In the genomic region with DNA sequence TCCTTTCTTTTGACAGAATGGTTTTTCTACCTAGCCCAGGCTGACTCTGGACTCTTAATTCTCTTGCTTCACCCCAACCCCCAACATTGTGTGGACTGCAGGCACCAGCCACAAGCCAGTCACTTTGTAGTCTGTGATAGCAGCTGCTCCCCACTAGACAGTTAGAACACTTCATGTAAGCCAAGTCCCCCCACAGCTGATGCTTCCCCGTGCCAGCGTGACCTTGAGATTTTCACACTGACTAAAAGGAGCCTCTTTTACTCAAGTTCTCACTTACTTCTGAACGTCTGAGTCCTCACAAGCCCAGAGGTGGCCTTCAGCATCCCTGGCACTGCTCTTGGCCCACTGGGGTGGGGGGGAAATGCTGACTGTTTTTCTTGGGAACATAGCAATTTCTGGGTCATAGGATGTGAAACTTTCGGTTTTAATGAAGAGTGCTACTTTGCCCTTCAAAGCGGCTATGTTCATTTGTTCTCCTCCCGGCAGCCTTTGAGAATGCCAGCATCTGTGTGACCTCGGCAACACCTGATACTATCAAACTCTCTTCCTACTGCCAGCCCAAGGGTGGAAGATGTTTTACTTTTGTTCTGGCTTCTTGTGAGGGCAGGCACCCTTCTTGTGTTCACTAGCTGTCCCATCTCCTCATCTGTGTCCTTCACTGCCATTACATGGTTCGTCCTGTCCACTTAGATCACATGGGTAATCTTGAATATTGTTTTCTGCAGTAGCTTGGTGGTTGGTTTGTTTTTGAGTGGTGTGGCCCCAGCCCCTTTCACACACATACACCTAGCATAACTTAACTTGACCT, we compare ENCODE assay signal across 21 mouse cellular contexts.
DNase-seq lines count a peak whose midpoint lies in the region; ATAC-seq and TF ChIP-seq lines count a peak whose summit lies in the region.
"Had no signal": no experiment of that assay in that cellular context is flagged by ENCODE, and none has a peak within 500 bp of the region (broad histone marks: within the 10 kb centered on the region; RNA-seq: fewer than 3 reads in every experiment).

No protein-coding gene starts in this region.

- no peak for ATAC-seq in midbrain, postnatal 0 days (ENCODE audit: low FRiP score)
- no peak for ATAC-seq in midbrain, embryonic 11.5 days (ENCODE audit: low FRiP score)
- peak; percentile 74 for ATAC-seq in activated CD4-positive, CD25-positive, alpha-beta regulatory T cell, adult 4 months
- ATAC-seq in intestine, postnatal 0 days = no peak
- ATAC-seq: forebrain, embryonic 16.5 days; hindbrain, embryonic 16.5 days; liver, embryonic 12.5 days; midbrain, embryonic 16.5 days had no signal

- WGBS in midbrain, postnatal 0 days = 78% methylated on average over 8 of the region's 8 CpGs
- WGBS in midbrain, embryonic 11.5 days = 88% methylated on average over 8 of the region's 8 CpGs
- WGBS in olfactory bulb, adult 2 months = 71% methylated on average over 8 of the region's 8 CpGs
- 80% methylated on average over 8 of the region's 8 CpGs for WGBS in intestine, postnatal 0 days

- no peak for TF ChIP-seq CTCF in midbrain, postnatal 0 days (IDR thresholded peaks at IDR 0.05)
- TF ChIP-seq CTCF in olfactory bulb, adult 2 months (IDR thresholded peaks at IDR 0.05; ENCODE audit: insufficient read depth, low read depth, low read length) = no peak
- TF ChIP-seq CTCF in intestine, postnatal 0 days (IDR thresholded peaks at IDR 0.05; ENCODE audit: low read depth) = no peak

- TF ChIP-seq POLR2A in olfactory bulb, adult 2 months (IDR thresholded peaks at IDR 0.05; ENCODE audit: insufficient read depth, low read depth, low read length) = no peak

- H3K27me3 ChIP-seq in midbrain, postnatal 0 days (ENCODE audit: insufficient read depth, low read length) = no peaks in the 10 kb centered on the region
- H3K27me3 ChIP-seq in midbrain, embryonic 11.5 days (ENCODE audit: control insufficient read depth, insufficient read depth, low read length) = no peaks in the 10 kb centered on the region
- H3K27me3 ChIP-seq in intestine, postnatal 0 days (replicated peaks; ENCODE audit: control insufficient read depth, insufficient read depth, low read length) = no peaks in the 10 kb centered on the region
- H3K27me3 ChIP-seq: embryonic facial prominence, embryonic 12.5 days; heart, embryonic 12.5 days; limb, embryonic 12.5 days; liver, embryonic 12.5 days had no signal

- H3K9ac ChIP-seq in midbrain, postnatal 0 days (replicated peaks; ENCODE audit: low read length, poor library complexity, severe bottlenecking) = no peak overlapping the region
- H3K9ac ChIP-seq in midbrain, embryonic 11.5 days (ENCODE audit: low read length) = no peak overlapping the region
- H3K9ac ChIP-seq in intestine, postnatal 0 days (ENCODE audit: low read depth, low read length) = no peak overlapping the region
- H3K9ac ChIP-seq: embryonic facial prominence, embryonic 12.5 days; heart, embryonic 12.5 days; limb, embryonic 12.5 days; liver, embryonic 12.5 days had no signal

- H3K9me3 ChIP-seq in midbrain, postnatal 0 days (ENCODE audit: low read length) = no peaks in the 10 kb centered on the region
- no peaks in the 10 kb centered on the region for H3K9me3 ChIP-seq in midbrain, embryonic 11.5 days (ENCODE audit: control insufficient read depth, low read length)
- H3K9me3 ChIP-seq in intestine, postnatal 0 days (ENCODE audit: control insufficient read depth) = no peaks in the 10 kb centered on the region
- H3K9me3 ChIP-seq: embryonic facial prominence, embryonic 12.5 days; heart, embryonic 12.5 days; limb, embryonic 12.5 days; liver, embryonic 12.5 days had no signal

- H3K36me3 ChIP-seq in midbrain, postnatal 0 days (ENCODE audit: insufficient read depth, low read length) = 0 out of 2 replicates have a peak, but pooled peaks cover 3% of the 10 kb centered on the region
- H3K36me3 ChIP-seq in midbrain, embryonic 11.5 days (ENCODE audit: control insufficient read depth, insufficient read depth, low read length) = no peaks in the 10 kb centered on the region
- no peaks in the 10 kb centered on the region for H3K36me3 ChIP-seq in intestine, postnatal 0 days (ENCODE audit: control insufficient read depth, insufficient read depth)
- H3K36me3 ChIP-seq: embryonic facial prominence, embryonic 12.5 days; heart, embryonic 12.5 days; limb, embryonic 12.5 days; liver, embryonic 12.5 days had no signal

- H3K4me3 ChIP-seq in midbrain, postnatal 0 days (ENCODE audit: low read depth, low read length) = no peak overlapping the region
- no peak overlapping the region for H3K4me3 ChIP-seq in midbrain, embryonic 11.5 days (ENCODE audit: low read depth, low read length)
- no peak overlapping the region for H3K4me3 ChIP-seq in olfactory bulb, adult 2 months (ENCODE audit: insufficient read depth, low read depth, low read length)
- no peak overlapping the region for H3K4me3 ChIP-seq in intestine, postnatal 0 days (ENCODE audit: low read depth, low read length)
- H3K4me3 ChIP-seq: embryonic facial prominence, embryonic 12.5 days; erythroblast, embryonic 14.5 days; heart, embryonic 12.5 days; limb, embryonic 12.5 days; liver, embryonic 12.5 days had no signal

- DNase-seq in midbrain, postnatal 0 days (ENCODE audit: low spot score) = peak; percentile 38
- DNase-seq in midbrain, embryonic 11.5 days (ENCODE audit: low spot score, missing footprints) = no peak
- peak; percentile 63 to 75 for DNase-seq in thymus, postnatal 36 days
- DNase-seq in layer of hippocampus, adult 8-10 months (ENCODE audit: low spot score in 2 of 2) = no peak
- DNase-seq in lung, postnatal 4 days = no peak
- DNase-seq: cerebellum, adult 9-10 months; heart, postnatal 4 days; kidney, adult 8-10 months; kidney, postnatal 36 days; lung, adult 2 months had no signal

- no peak overlapping the region for H3K4me2 ChIP-seq in midbrain, postnatal 0 days (ENCODE audit: low read depth, low read length, poor library complexity, severe bottlenecking)
- H3K4me2 ChIP-seq in midbrain, embryonic 11.5 days = no peak overlapping the region
- H3K4me2 ChIP-seq in intestine, postnatal 0 days (replicated peaks; ENCODE audit: low read depth) = no peak overlapping the region
- H3K4me2 ChIP-seq: embryonic facial prominence, embryonic 12.5 days; heart, embryonic 12.5 days; limb, embryonic 12.5 days; liver, embryonic 12.5 days had no signal

- no peaks in the 10 kb centered on the region for H3K4me1 ChIP-seq in midbrain, postnatal 0 days (ENCODE audit: insufficient read depth, low read length)
- no peaks in the 10 kb centered on the region for H3K4me1 ChIP-seq in midbrain, embryonic 11.5 days (ENCODE audit: control insufficient read depth, insufficient read depth, low read length)
- H3K4me1 ChIP-seq in olfactory bulb, adult 2 months (ENCODE audit: control insufficient read depth, insufficient read depth, low read length) = no peaks in the 10 kb centered on the region
- H3K4me1 ChIP-seq in intestine, postnatal 0 days (replicated peaks; ENCODE audit: control insufficient read depth, insufficient read depth, low read length) = no peaks in the 10 kb centered on the region
- H3K4me1 ChIP-seq: embryonic facial prominence, embryonic 12.5 days; limb, embryonic 12.5 days; liver, embryonic 12.5 days had no signal

- no peak overlapping the region for H3K27ac ChIP-seq in midbrain, postnatal 0 days (ENCODE audit: low read depth, low read length)
- H3K27ac ChIP-seq in midbrain, embryonic 11.5 days (ENCODE audit: low read depth, low read length) = no peak overlapping the region
- H3K27ac ChIP-seq in olfactory bulb, adult 2 months (ENCODE audit: insufficient read depth, low read depth, low read length) = 0 out of 2 replicates have a peak overlapping the region, but pooled peaks have one; percentile 22
- no peak overlapping the region for H3K27ac ChIP-seq in intestine, postnatal 0 days (ENCODE audit: low read depth, low read length)
- H3K27ac ChIP-seq: embryonic facial prominence, embryonic 12.5 days; limb, embryonic 12.5 days; liver, embryonic 12.5 days had no signal

Comparison
In these comparisons a context has a peak if more than half of its experiments do, and no peak if none do; other contexts are left out.
1. DNase-seq: peak in midbrain, postnatal 0 days (single experiment) and thymus, postnatal 36 days (2 of 2); none in midbrain, embryonic 11.5 days (single experiment), layer of hippocampus, adult 8-10 months (0 of 2) and lung, postnatal 4 days (0 of 2).